Mouse (Mus musculus) small intestine, adult 2 months (tissue): ENCODE results near the gene Man1a.

Source experiments
- CTCF ChIP-seq: fragments of 200-500 bp; IDR thresholded peaks from 2 replicates; pipeline ENCODE4 v1.5.1; 2012; ENCODE audit warnings: low read depth, mild to moderate bottlenecking, control low read depth, inconsistent platforms, low read length, moderate library complexity, mixed read lengths; ENCODE audit not compliant: insufficient replicate concordance, insufficient read length; ENCODE audit errors: extremely low read depth
- POLR2A ChIP-seq: fragments of 200-500 bp; IDR thresholded peaks from 2 replicates; pipeline ENCODE4 v1.6.1; 2012; ENCODE audit warnings: low read depth, mild to moderate bottlenecking, control low read depth, inconsistent platforms, low read length, moderate library complexity

GRCm38 (mm10) chr10:54066683-54067082, 9.7 kb downstream of the Man1a start:
- TF ChIP-seq POLR2A (no peak), CTCF (no peak)
